Mouse (Mus musculus): Measurements from ENCODE around the gene Kansl1.

DNA sequence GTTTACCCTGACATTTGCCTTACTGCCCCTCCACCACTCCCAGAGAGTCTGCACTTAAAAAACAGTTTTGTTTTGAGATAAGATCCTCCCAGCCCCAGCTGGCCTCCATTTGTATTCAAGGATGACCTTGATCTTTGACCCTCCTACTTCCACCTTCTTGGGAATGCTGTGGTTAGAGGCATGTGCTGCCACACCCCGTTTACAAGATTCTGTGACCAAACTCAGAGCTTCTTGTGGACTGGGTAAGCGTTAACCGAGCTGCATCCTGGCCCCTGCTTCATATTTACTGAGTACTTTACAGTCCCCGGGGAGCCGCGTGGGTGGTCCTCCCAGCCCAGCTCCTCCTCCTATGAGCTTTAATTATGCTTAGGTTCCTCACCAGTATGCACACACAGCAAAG, 173.0 kb downstream of the Kansl1 start:
- TF ChIP-seq CTCF (IDR thresholded peaks at IDR 0.05; ENCODE audit: low read depth, low read length) (no peak), GATA1 (IDR thresholded peaks at IDR 0.05; ENCODE audit: borderline replicate concordance, low read length) (no peak)
